ENCODE assay signal across 15 mouse cellular contexts in genomic region chr4:96028412-96028811, GRCm38 (mm10). TPM values are rescaled to one million over a fixed set of nuclear protein-coding genes. Genes with fewer than 3 reads are reported as not detected.
A peak's percentile ranks its signal among the peaks of the same experiment; 100 is the strongest.
DNase-seq lines count a peak whose midpoint lies in the region; ATAC-seq and TF ChIP-seq lines count a peak whose summit lies in the region.
"Had no signal": no experiment of that assay in that cellular context is flagged by ENCODE, and none has a peak within 500 bp of the region (broad histone marks: within the 10 kb centered on the region; RNA-seq: fewer than 3 reads in every experiment).

No protein-coding gene starts in this region.

- no peak for TF ChIP-seq CTCF in liver, postnatal 0 days (IDR thresholded peaks at IDR 0.05; ENCODE audit: low read depth)

- H3K27me3 ChIP-seq in midbrain, embryonic 15.5 days (replicated peaks) = no peaks in the 10 kb centered on the region
- no peaks in the 10 kb centered on the region for H3K27me3 ChIP-seq in midbrain, embryonic 10.5 days (ENCODE audit: low read depth, poor library complexity, severe bottlenecking)
- no peaks in the 10 kb centered on the region for H3K27me3 ChIP-seq in forebrain, embryonic 15.5 days
- no peaks in the 10 kb centered on the region for H3K27me3 ChIP-seq in liver, postnatal 0 days (ENCODE audit: insufficient read depth, low read length)
- H3K27me3 ChIP-seq: embryonic facial prominence, embryonic 15.5 days; heart, embryonic 12.5 days; neural tube, embryonic 12.5 days had no signal

- no peak for TF ChIP-seq EP300 in liver, postnatal 0 days (IDR thresholded peaks at IDR 0.05; ENCODE audit: low read depth)

- no peak overlapping the region for H3K27ac ChIP-seq in midbrain, embryonic 15.5 days
- H3K27ac ChIP-seq in midbrain, embryonic 10.5 days (replicated peaks) = no peak overlapping the region
- H3K27ac ChIP-seq in forebrain, embryonic 15.5 days (replicated peaks) = peak overlapping the region; percentile 35; the same call in 1 of the 2 replicates
- no peak overlapping the region for H3K27ac ChIP-seq in liver, postnatal 0 days (ENCODE audit: low read depth)
- H3K27ac ChIP-seq: embryonic facial prominence, embryonic 15.5 days; kidney, postnatal 0 days; neural tube, embryonic 12.5 days had no signal

- no peak for DNase-seq in midbrain, embryonic 10.5 days (ENCODE audit: low spot score)
- DNase-seq in left cerebral cortex, adult 18-20 months (ENCODE audit: low spot score in 2 of 2) = peak; percentile 13 to 41
- peak; percentile 10 for DNase-seq in right cerebral cortex, postnatal 25 days
- no peak for DNase-seq in kidney, adult 11 months
- no peak for DNase-seq in liver, postnatal 0 days
- DNase-seq: lung, adult 2 months had no signal

- H3K36me3 ChIP-seq in midbrain, embryonic 15.5 days (replicated peaks) = 0 out of 2 replicates have a peak, but pooled peaks cover 3% of the 10 kb centered on the region
- no peaks in the 10 kb centered on the region for H3K36me3 ChIP-seq in midbrain, embryonic 10.5 days
- H3K36me3 ChIP-seq in forebrain, embryonic 15.5 days = peaks cover 3% of the 10 kb centered on the region; the same call in 1 of the 2 replicates
- no peaks in the 10 kb centered on the region for H3K36me3 ChIP-seq in liver, postnatal 0 days (replicated peaks; ENCODE audit: insufficient read depth, low read length)
- H3K36me3 ChIP-seq: embryonic facial prominence, embryonic 15.5 days; heart, embryonic 12.5 days; neural tube, embryonic 12.5 days had no signal

- no peak overlapping the region for H3K4me2 ChIP-seq in midbrain, embryonic 15.5 days
- no peak overlapping the region for H3K4me2 ChIP-seq in forebrain, embryonic 15.5 days (replicated peaks)
- no peak overlapping the region for H3K4me2 ChIP-seq in liver, postnatal 0 days (ENCODE audit: low read depth, low read length)
- H3K4me2 ChIP-seq: embryonic facial prominence, embryonic 15.5 days; heart, embryonic 12.5 days; neural tube, embryonic 12.5 days had no signal

- no peak overlapping the region for H3K4me3 ChIP-seq in midbrain, embryonic 15.5 days
- H3K4me3 ChIP-seq in midbrain, embryonic 10.5 days = no peak overlapping the region
- no peak overlapping the region for H3K4me3 ChIP-seq in forebrain, embryonic 15.5 days
- no peak overlapping the region for H3K4me3 ChIP-seq in liver, postnatal 0 days (ENCODE audit: low read depth, low read length)
- H3K4me3 ChIP-seq: embryonic facial prominence, embryonic 15.5 days; heart, embryonic 12.5 days; neural tube, embryonic 12.5 days had no signal

- peak; percentile 50 for ATAC-seq in midbrain, embryonic 15.5 days (replicated peaks)
- ATAC-seq in forebrain, embryonic 15.5 days (replicated peaks) = peak; percentile 96
- no peak for ATAC-seq in inflammation-experienced regulatory T-cells, adult 6 months
- ATAC-seq in liver, postnatal 0 days = no peak

- H3K4me1 ChIP-seq in midbrain, embryonic 15.5 days = no peaks in the 10 kb centered on the region
- no peaks in the 10 kb centered on the region for H3K4me1 ChIP-seq in midbrain, embryonic 10.5 days
- H3K4me1 ChIP-seq in forebrain, embryonic 15.5 days = peaks cover 12% of the 10 kb centered on the region
- no peaks in the 10 kb centered on the region for H3K4me1 ChIP-seq in liver, postnatal 0 days (ENCODE audit: insufficient read depth)
- H3K4me1 ChIP-seq: embryonic facial prominence, embryonic 15.5 days; heart, embryonic 12.5 days; neural tube, embryonic 12.5 days had no signal

- 81% methylated on average over 1 of the region's 1 CpGs for WGBS in midbrain, embryonic 15.5 days
- 93% methylated on average over 1 of the region's 1 CpGs for WGBS in midbrain, embryonic 10.5 days
- WGBS in forebrain, embryonic 15.5 days = 38% methylated on average over 1 of the region's 1 CpGs
- 93% methylated on average over 1 of the region's 1 CpGs for WGBS in liver, postnatal 0 days (ENCODE audit: insufficient replicate concordance)

- no peak overlapping the region for H3K9ac ChIP-seq in midbrain, embryonic 15.5 days
- no peak overlapping the region for H3K9ac ChIP-seq in forebrain, embryonic 15.5 days (replicated peaks)
- no peak overlapping the region for H3K9ac ChIP-seq in liver, postnatal 0 days (replicated peaks)
- H3K9ac ChIP-seq: embryonic facial prominence, embryonic 15.5 days; heart, embryonic 12.5 days; neural tube, embryonic 12.5 days had no signal

- no peaks in the 10 kb centered on the region for H3K9me3 ChIP-seq in midbrain, embryonic 15.5 days
- H3K9me3 ChIP-seq in midbrain, embryonic 10.5 days (replicated peaks) = no peaks in the 10 kb centered on the region
- no peaks in the 10 kb centered on the region for H3K9me3 ChIP-seq in forebrain, embryonic 15.5 days
- H3K9me3 ChIP-seq in liver, postnatal 0 days (ENCODE audit: low read length) = no peaks in the 10 kb centered on the region
- H3K9me3 ChIP-seq: embryonic facial prominence, embryonic 15.5 days; heart, embryonic 12.5 days; neural tube, embryonic 12.5 days had no signal

RNA-seq across cellular contexts. Expression of gene Cyp2j13, which starts 48.9 kb away (rescaled TPM):
- polyA plus RNA-seq in midbrain, embryonic 15.5 days (2015; fragmentation: Nextera tagmentation; extraction: Ambion mirVana) = not detected in 2 replicates
- polyA plus RNA-seq in midbrain, embryonic 10.5 days (2016; fragmentation: Nextera tagmentation; extraction: Ambion mirVana) = 0.16 TPM in 1 of 2 replicates, not detected in the other
- polyA plus RNA-seq in forebrain, embryonic 15.5 days (2015; fragmentation: Nextera tagmentation; extraction: Ambion mirVana) = 0.10 and 0.14 TPM in 2 replicates
- 1 to 10 TPM; 1.5 to 1.9 TPM for total RNA-seq in left cerebral cortex, adult 18-20 months (2021)
- polyA plus RNA-seq in inflammation-experienced regulatory T-cells, adult 6 months (2017; shearing (Covaris generic)) = not detected
- polyA plus RNA-seq in liver, postnatal 0 days (2015; fragmentation: Nextera tagmentation; extraction: Ambion mirVana) = not detected in 2 replicates
- total RNA-seq: adrenal gland, adult 18-20 months had no signal
- polyA plus RNA-seq: embryonic facial prominence, embryonic 15.5 days; heart, embryonic 12.5 days; lung, adult 2 months; neural tube, embryonic 12.5 days; testis, adult 2 months had no signal

Comparison
In these comparisons a context has a peak if more than half of its experiments do, and no peak if none do; other contexts are left out.
1. ATAC-seq: peak in midbrain, embryonic 15.5 days (single experiment) and forebrain, embryonic 15.5 days (single experiment); none in inflammation-experienced regulatory T-cells, adult 6 months (single experiment) and liver, postnatal 0 days (single experiment).
2. DNase-seq: peak in left cerebral cortex, adult 18-20 months (2 of 2) and right cerebral cortex, postnatal 25 days (single experiment); none in midbrain, embryonic 10.5 days (single experiment), kidney, adult 11 months (single experiment) and liver, postnatal 0 days (single experiment).